Mouse (Mus musculus): ENCODE results near the gene Rps6kl1. TPM values are rescaled to one million over a fixed set of nuclear protein-coding genes. Genes with fewer than 3 reads are reported as not detected.

Rps6kl1 gene
- total and polyA plus RNA-seq, 3 experiments, result 5.4 to 6.2 TPM; not detected in 1

DNA sequence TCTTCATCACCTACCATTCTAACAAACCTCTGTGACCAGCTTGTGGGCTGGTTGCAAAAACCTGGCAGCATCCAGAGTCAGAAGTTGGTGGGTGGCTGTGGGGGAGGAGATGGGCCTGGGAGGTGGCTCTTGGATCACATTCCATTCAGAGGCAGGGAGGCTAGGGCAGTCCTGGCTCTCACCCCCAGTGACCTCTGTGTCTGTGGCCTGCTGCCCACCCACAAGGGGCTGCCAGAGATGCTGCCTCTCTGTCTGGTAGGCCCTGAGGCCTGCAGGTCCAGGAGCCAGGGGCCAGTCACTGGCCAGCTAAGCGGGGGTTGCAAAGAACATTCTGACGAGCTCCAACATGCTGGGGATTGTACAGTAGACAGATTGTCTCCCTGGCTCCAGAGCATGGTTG lies 27.2 kb upstream of the Rps6kl1 start:
- H3K9ac ChIP-seq (ENCODE audit: control insufficient read depth, low read depth, low read length, poor library complexity, severe bottlenecking), result no peak overlapping the region
- H3K36me3 ChIP-seq (ENCODE audit: control insufficient read depth in 1 of 2, insufficient read depth in 2 of 2, low read length in 2 of 2), result no peaks in the 10 kb centered on the region
- H3K79me2 ChIP-seq (ENCODE audit: control insufficient read depth, insufficient read depth, low read length, poor library complexity), result no peaks in the 10 kb centered on the region
- TF ChIP-seq JUND (IDR thresholded peaks at IDR 0.05; ENCODE audit: low read depth, low read length) (no peak), CTCF (IDR thresholded peaks at IDR 0.05 in 2 of 3, conservative IDR thresholded peaks at IDR 0.05 in 1 of 3; ENCODE audit: control insufficient read depth in 1 of 3, insufficient read depth in 1 of 3, low read depth in 2 of 3, low read length in 3 of 3, poor library complexity in 1 of 3, severe bottlenecking in 1 of 3) (no peak)
- no peak for DNase-seq (ENCODE audit: low read depth, low spot score)
- H3K27me3 ChIP-seq (ENCODE audit: control insufficient read depth in 1 of 2, insufficient read depth in 2 of 2, low read length in 2 of 2), result peaks cover 0 to 3% of the 10 kb centered on the region in 2 experiments; a peak in 2 of 4 replicates
- H3K27ac ChIP-seq (ENCODE audit: control insufficient read depth, low read depth, low read length), result no peak overlapping the region
- H3K4me3 ChIP-seq (ENCODE audit: control insufficient read depth in 1 of 2, insufficient read depth in 1 of 2, low read depth in 2 of 2, low read length in 2 of 2), result no peak overlapping the region
- no peaks in the 10 kb centered on the region for H3K9me3 ChIP-seq (replicated peaks; ENCODE audit: insufficient read depth, low read length)
- peaks cover 3 to 14% of the 10 kb centered on the region in 2 experiments; a peak in 3 of 4 replicates for H3K4me1 ChIP-seq (ENCODE audit: control insufficient read depth in 1 of 2, insufficient read depth in 2 of 2, low read length in 2 of 2)

DNA sequence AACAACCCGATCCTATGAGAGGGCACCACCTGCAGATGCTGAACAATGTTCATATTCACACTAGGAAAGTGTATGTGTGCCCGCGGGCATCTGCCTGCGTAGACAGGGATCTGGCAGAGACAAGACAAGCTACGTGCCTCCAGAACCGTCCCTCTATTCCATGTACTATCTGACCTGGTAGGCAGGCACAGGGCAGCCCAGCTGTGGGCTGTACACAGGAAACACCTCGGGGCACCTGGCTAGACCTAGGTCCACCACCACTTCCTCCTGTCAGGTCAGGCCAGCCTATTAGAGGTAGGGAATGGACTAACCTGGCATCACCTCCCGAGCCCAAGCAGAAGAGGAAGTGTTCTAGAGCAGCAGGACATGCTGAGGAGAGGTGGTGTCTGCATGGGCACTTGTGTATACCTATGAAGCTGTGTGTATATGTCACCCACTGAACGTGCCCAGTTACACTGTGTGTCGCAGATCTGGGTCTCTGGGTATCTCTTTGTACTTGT lies 26.7 kb upstream of the Rps6kl1 start, which contains the start of gene Pgf:
Gene Pgf (minus strand): TSS at position 51 of the 500 bp plus-strand sequence.
- no peak for TF ChIP-seq ZC3H11A (IDR thresholded peaks at IDR 0.05; ENCODE audit: low read depth, low read length)
- TF ChIP-seq USF1 (IDR thresholded peaks at IDR 0.05; ENCODE audit: low read depth, low read length), result no peak
- TF ChIP-seq KAT2A (conservative IDR thresholded peaks at IDR 0.05; ENCODE audit: low read depth, low read length), result no peak
- TF ChIP-seq MXI1 (IDR thresholded peaks at IDR 0.05; ENCODE audit: low read depth, low read length), result no peak
- Histone ChIP-seq H3K27ac (ENCODE audit: control insufficient read depth, low read depth, low read length) (no peak within 1 kb of the TSS), H3K36me3 (ENCODE audit: control insufficient read depth in 1 of 2, insufficient read depth in 2 of 2, low read length in 2 of 2) (no peaks in the 10 kb centered on the region), H3K79me2 (ENCODE audit: control insufficient read depth, insufficient read depth, low read length, poor library complexity) (no peaks in the 10 kb centered on the region), H3K9ac (ENCODE audit: control insufficient read depth, low read depth, low read length, poor library complexity, severe bottlenecking) (peak within 1 kb of the TSS; percentile 52), H3K27me3 (ENCODE audit: control insufficient read depth in 1 of 2, insufficient read depth in 2 of 2, low read length in 2 of 2) (peaks cover 0 to 3% of the 10 kb centered on the region in 2 experiments; a peak in 2 of 4 replicates), H3K4me1 (ENCODE audit: control insufficient read depth in 1 of 2, insufficient read depth in 2 of 2, low read length in 2 of 2) (peaks cover 3 to 11% of the 10 kb centered on the region in 2 experiments; a peak in 3 of 4 replicates), H3K4me3 (ENCODE audit: control insufficient read depth in 1 of 2, insufficient read depth in 1 of 2, low read depth in 2 of 2, low read length in 2 of 2) (peak within 1 kb of the TSS; percentile 44 to 56), H3K9me3 (replicated peaks; ENCODE audit: insufficient read depth, low read length) (no peaks in the 10 kb centered on the region)
- DNase-seq (ENCODE audit: low read depth, low spot score), result peak; percentile 35

DNA sequence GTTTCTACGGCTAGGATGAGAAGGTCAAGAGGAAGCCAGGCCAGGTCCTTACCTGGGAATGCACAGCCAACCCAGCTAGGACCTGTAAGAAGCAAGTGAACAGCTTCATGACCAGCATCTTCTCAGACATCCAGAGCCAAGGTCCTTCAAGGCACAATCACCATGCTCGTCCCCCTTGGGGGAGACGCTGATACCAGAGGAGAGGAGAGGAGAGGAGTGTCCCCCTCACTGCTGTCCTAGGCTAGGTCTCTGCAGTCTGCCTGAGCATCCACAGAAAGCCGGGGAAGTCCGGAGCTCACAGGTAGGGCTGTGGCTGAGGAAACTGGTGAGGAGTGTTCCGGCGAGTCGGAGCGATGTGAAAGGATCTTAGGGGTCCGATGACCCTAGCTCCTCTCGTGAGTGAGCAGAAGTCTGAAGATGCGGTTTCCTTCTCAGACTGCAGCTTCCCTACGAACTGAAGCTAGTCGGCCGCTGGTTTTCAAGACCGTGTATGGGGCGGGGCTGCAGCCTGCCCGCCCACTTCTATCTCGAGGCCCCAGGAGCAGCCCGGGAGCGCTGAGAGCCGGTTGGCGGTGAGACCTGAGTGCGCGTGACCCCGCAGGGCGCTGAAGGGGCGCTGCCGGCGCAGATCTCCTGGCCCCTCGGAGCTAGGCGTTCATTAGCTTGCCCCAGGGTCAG lies 25.9 kb upstream of the Rps6kl1 start:
- peak overlapping the region; percentile 52 for H3K9ac ChIP-seq (ENCODE audit: control insufficient read depth, low read depth, low read length, poor library complexity, severe bottlenecking)
- no peaks in the 10 kb centered on the region for H3K36me3 ChIP-seq (ENCODE audit: control insufficient read depth in 1 of 2, insufficient read depth in 2 of 2, low read length in 2 of 2)
- peak; percentile 83 for DNase-seq (ENCODE audit: low read depth, low spot score)
- H3K4me1 ChIP-seq (ENCODE audit: control insufficient read depth in 1 of 2, insufficient read depth in 2 of 2, low read length in 2 of 2), result peaks cover 3 to 11% of the 10 kb centered on the region in 2 experiments; a peak in 3 of 4 replicates
- H3K9me3 ChIP-seq (replicated peaks; ENCODE audit: insufficient read depth, low read length), result no peaks in the 10 kb centered on the region
- peaks cover 0 to 3% of the 10 kb centered on the region in 2 experiments; a peak in 3 of 4 replicates for H3K27me3 ChIP-seq (ENCODE audit: control insufficient read depth in 1 of 2, insufficient read depth in 2 of 2, low read length in 2 of 2)
- peak overlapping the region; percentile 44 to 56 for H3K4me3 ChIP-seq (ENCODE audit: control insufficient read depth in 1 of 2, insufficient read depth in 1 of 2, low read depth in 2 of 2, low read length in 2 of 2)
- peak; percentile 43; the same call in 1 of the 2 replicates for TF ChIP-seq USF1 (IDR thresholded peaks at IDR 0.05; ENCODE audit: low read depth, low read length)
- no peak for TF ChIP-seq JUND (IDR thresholded peaks at IDR 0.05; ENCODE audit: low read depth, low read length)
- no peak for TF ChIP-seq NELFE (IDR thresholded peaks at IDR 0.05; ENCODE audit: low read depth, low read length)
- TF ChIP-seq TCF12 (IDR thresholded peaks at IDR 0.05; ENCODE audit: low read depth, low read length), result no peak
- TF ChIP-seq ZC3H11A (IDR thresholded peaks at IDR 0.05; ENCODE audit: low read depth, low read length), result no peak
- TF ChIP-seq GATA1 (IDR thresholded peaks at IDR 0.05; ENCODE audit: low read depth, low read length), result no peak
- TF ChIP-seq UBTF (IDR thresholded peaks at IDR 0.05; ENCODE audit: borderline replicate concordance, insufficient read depth, low read depth, low read length), result no peak
- no peak for TF ChIP-seq BHLHE40 (IDR thresholded peaks at IDR 0.05; ENCODE audit: borderline replicate concordance, low read depth, low read length)
- TF ChIP-seq TAL1 (IDR thresholded peaks at IDR 0.05; ENCODE audit: low read length), result no peak
- TF ChIP-seq ZMIZ1 (IDR thresholded peaks at IDR 0.05; ENCODE audit: low read depth, low read length), result no peak
- no peak for TF ChIP-seq MAZ (IDR thresholded peaks at IDR 0.05; ENCODE audit: low read depth, low read length)
- peak in 1 of 2 experiments; percentile 30; a peak in 1 of 4 replicates for TF ChIP-seq POLR2A (IDR thresholded peaks at IDR 0.05; ENCODE audit: control insufficient read depth in 1 of 2, insufficient read depth in 1 of 2, low read depth in 1 of 2, low read length in 2 of 2, poor library complexity in 1 of 2)
- TF ChIP-seq TBP (IDR thresholded peaks at IDR 0.05; ENCODE audit: low read depth, low read length), result 0 out of 2 replicates have a peak, but pooled peaks have one; percentile 17
- no peak for TF ChIP-seq MYC (IDR thresholded peaks at IDR 0.05; ENCODE audit: low read depth, low read length)
- no peak for TF ChIP-seq ZNF384 (IDR thresholded peaks at IDR 0.05; ENCODE audit: low read depth, low read length)
- TF ChIP-seq CTCF (IDR thresholded peaks at IDR 0.05 in 2 of 3, conservative IDR thresholded peaks at IDR 0.05 in 1 of 3; ENCODE audit: control insufficient read depth in 1 of 3, insufficient read depth in 1 of 3, low read depth in 2 of 3, low read length in 3 of 3, poor library complexity in 1 of 3, severe bottlenecking in 1 of 3), result no peak
- no peak for TF ChIP-seq MEF2A (IDR thresholded peaks at IDR 0.05; ENCODE audit: extremely low read depth, insufficient replicate concordance, low read depth, low read length, poor library complexity, severe bottlenecking)
- H3K27ac ChIP-seq (ENCODE audit: control insufficient read depth, low read depth, low read length), result no peak overlapping the region
- H3K79me2 ChIP-seq (ENCODE audit: control insufficient read depth, insufficient read depth, low read length, poor library complexity), result no peaks in the 10 kb centered on the region

Measured in MEL (cell line).